Mouse (Mus musculus): ENCODE data around the gene Tmed4. TPM values are rescaled to one million over a fixed set of nuclear protein-coding genes. Genes with fewer than 3 reads are reported as not detected.

Gene Tmed4
- total and polyA plus RNA-seq, 3 experiments = 60.9 to 66.5 TPM; not detected in 1

DNA sequence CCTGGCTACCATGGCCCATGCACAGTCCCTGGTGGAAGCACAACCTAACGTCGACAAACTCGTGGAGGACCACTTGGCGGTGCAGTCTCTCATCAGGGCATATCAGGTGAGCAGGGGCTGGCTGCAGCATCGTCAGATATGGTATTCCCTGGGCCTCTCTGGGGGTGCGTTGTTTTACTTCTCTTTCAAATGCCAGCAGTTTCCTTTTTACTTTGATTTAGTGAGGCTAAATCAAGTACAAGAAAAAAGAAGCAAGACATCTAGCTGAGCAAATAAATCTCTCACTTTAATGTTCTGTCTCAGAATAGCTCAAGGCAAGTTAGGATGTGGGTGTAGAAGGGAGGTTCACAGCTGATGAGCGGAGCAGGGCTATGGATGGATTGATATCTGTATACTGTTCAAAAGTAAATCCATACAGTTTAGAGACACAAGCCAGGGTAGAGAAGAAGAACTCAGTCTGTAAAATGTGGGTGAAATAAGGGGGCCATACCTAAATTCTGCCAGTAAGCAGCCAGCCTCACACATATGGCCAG, 39.3 kb upstream of the Tmed4 start:
- H3K36me3 ChIP-seq (ENCODE audit: control insufficient read depth in 1 of 2, insufficient read depth in 2 of 2, low read length in 2 of 2) = peaks cover 5 to 35% of the 10 kb centered on the region in 2 experiments
- no peak overlapping the region for H3K27ac ChIP-seq (ENCODE audit: control insufficient read depth, low read depth, low read length)
- DNase-seq (ENCODE audit: low read depth, low spot score) = no peak
- H3K9ac ChIP-seq (ENCODE audit: control insufficient read depth, low read depth, low read length, poor library complexity, severe bottlenecking) = no peak overlapping the region
- peaks cover 2% of the 10 kb centered on the region; the same call in 1 of the 2 replicates for H3K79me2 ChIP-seq (ENCODE audit: control insufficient read depth, insufficient read depth, low read length, poor library complexity)
- H3K4me3 ChIP-seq (ENCODE audit: control insufficient read depth in 1 of 2, insufficient read depth in 1 of 2, low read depth in 2 of 2, low read length in 2 of 2) = no peak overlapping the region
- H3K27me3 ChIP-seq (ENCODE audit: control insufficient read depth in 1 of 2, insufficient read depth in 2 of 2, low read length in 2 of 2) = no peaks in the 10 kb centered on the region
- H3K4me1 ChIP-seq (ENCODE audit: control insufficient read depth in 1 of 2, insufficient read depth in 2 of 2, low read length in 2 of 2) = no peaks in the 10 kb centered on the region; a peak in 1 of 4 replicates
- H3K9me3 ChIP-seq (replicated peaks; ENCODE audit: insufficient read depth, low read length) = no peaks in the 10 kb centered on the region
- TF ChIP-seq E2F4 (IDR thresholded peaks at IDR 0.05; ENCODE audit: borderline replicate concordance, low read depth, low read length) (no peak), NRF1 (IDR thresholded peaks at IDR 0.05; ENCODE audit: insufficient read depth, low read depth, low read length, poor library complexity, severe bottlenecking) (no peak), ZC3H11A (IDR thresholded peaks at IDR 0.05; ENCODE audit: low read depth, low read length) (no peak), MAX (IDR thresholded peaks at IDR 0.05; ENCODE audit: low read length) (no peak), POLR2AphosphoS2 (IDR thresholded peaks at IDR 0.05; ENCODE audit: low read length) (no peak), BHLHE40 (IDR thresholded peaks at IDR 0.05; ENCODE audit: borderline replicate concordance, low read depth, low read length) (no peak), NELFE (IDR thresholded peaks at IDR 0.05; ENCODE audit: low read depth, low read length) (no peak)

DNA sequence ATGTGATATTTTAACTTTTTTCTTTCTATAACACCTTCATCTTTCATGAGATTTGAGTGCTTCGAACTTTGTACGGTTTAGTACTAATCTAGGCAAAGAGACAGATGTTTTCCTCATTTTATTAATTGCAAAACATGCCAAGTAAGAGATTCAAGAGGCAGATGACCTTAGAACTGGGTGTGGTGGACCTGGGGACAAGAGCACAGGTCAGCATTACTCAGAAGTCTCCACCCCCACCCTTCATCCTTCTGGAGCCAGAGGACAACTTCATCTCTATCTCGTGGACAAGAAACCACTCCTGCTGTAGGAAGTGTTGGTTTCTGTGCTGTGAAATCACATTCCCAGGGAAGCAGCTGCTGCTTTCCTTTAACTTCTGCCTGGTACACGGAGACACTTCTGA, 33.5 kb upstream of the Tmed4 start:
- Histone ChIP-seq H3K4me3 (ENCODE audit: control insufficient read depth in 1 of 2, insufficient read depth in 1 of 2, low read depth in 2 of 2, low read length in 2 of 2) (no peak overlapping the region), H3K9ac (ENCODE audit: control insufficient read depth, low read depth, low read length, poor library complexity, severe bottlenecking) (no peak overlapping the region), H3K4me1 (ENCODE audit: control insufficient read depth in 1 of 2, insufficient read depth in 2 of 2, low read length in 2 of 2) (peaks cover 0 to 3% of the 10 kb centered on the region in 2 experiments; a peak in 1 of 4 replicates), H3K27ac (ENCODE audit: control insufficient read depth, low read depth, low read length) (no peak overlapping the region), H3K9me3 (replicated peaks; ENCODE audit: insufficient read depth, low read length) (no peaks in the 10 kb centered on the region), H3K79me2 (ENCODE audit: control insufficient read depth, insufficient read depth, low read length, poor library complexity) (peaks cover 2% of the 10 kb centered on the region; the same call in 1 of the 2 replicates), H3K36me3 (ENCODE audit: control insufficient read depth in 1 of 2, insufficient read depth in 2 of 2, low read length in 2 of 2) (peaks cover 0 to 28% of the 10 kb centered on the region in 2 experiments; a peak in 3 of 4 replicates), H3K27me3 (ENCODE audit: control insufficient read depth in 1 of 2, insufficient read depth in 2 of 2, low read length in 2 of 2) (no peaks in the 10 kb centered on the region)
- DNase-seq (ENCODE audit: low read depth, low spot score) = no peak
- no peak for TF ChIP-seq NRF1 (IDR thresholded peaks at IDR 0.05; ENCODE audit: insufficient read depth, low read depth, low read length, poor library complexity, severe bottlenecking)
- TF ChIP-seq HCFC1 (IDR thresholded peaks at IDR 0.05; ENCODE audit: low read depth, low read length) = no peak

DNA sequence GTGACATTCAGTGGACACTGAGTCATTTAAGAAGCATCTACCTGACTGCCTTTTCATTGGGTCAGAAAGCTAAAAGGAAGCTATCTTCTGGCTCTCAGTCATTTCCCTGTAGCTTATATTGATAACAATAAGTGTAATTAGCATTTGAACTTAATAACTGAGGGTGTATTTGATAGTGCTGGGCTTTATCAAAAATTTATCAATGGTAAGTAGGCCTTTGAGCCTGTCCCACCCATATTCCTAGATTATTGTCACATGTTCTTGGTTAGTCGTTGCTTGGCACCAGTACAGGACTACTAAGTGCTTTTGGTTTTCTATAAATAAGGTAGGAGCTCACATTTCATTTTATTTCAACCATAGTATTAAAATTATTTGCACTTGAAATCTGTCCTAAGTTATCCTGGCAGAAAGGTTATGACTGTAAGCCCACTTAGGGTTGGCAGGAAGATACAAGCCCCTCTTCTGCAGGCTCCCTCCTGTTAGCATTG, 31.3 kb upstream of the Tmed4 start:
- H3K4me1 ChIP-seq (ENCODE audit: control insufficient read depth in 1 of 2, insufficient read depth in 2 of 2, low read length in 2 of 2) = peaks cover 0 to 3% of the 10 kb centered on the region in 2 experiments; a peak in 1 of 4 replicates
- TF ChIP-seq GATA1 (IDR thresholded peaks at IDR 0.05; ENCODE audit: low read depth, low read length) (no peak), NELFE (IDR thresholded peaks at IDR 0.05; ENCODE audit: low read depth, low read length) (no peak), UBTF (IDR thresholded peaks at IDR 0.05; ENCODE audit: borderline replicate concordance, insufficient read depth, low read depth, low read length) (no peak), CHD2 (IDR thresholded peaks at IDR 0.05; ENCODE audit: low read length) (no peak), USF1 (IDR thresholded peaks at IDR 0.05; ENCODE audit: low read depth, low read length) (peak; percentile 33; the same call in 1 of the 2 replicates), HCFC1 (IDR thresholded peaks at IDR 0.05; ENCODE audit: low read depth, low read length) (no peak), MXI1 (IDR thresholded peaks at IDR 0.05; ENCODE audit: low read depth, low read length) (0 out of 2 replicates have a peak, but pooled peaks have one; percentile 23), POLR2A (IDR thresholded peaks at IDR 0.05; ENCODE audit: control insufficient read depth in 1 of 2, insufficient read depth in 1 of 2, low read depth in 1 of 2, low read length in 2 of 2, poor library complexity in 1 of 2) (no peak), EP300 (IDR thresholded peaks at IDR 0.05; ENCODE audit: low read depth in 1 of 2, low read length in 2 of 2) (0 out of 4 replicates have a peak, but pooled peaks of 1 of the 2 experiments have one; percentile 14), TAL1 (IDR thresholded peaks at IDR 0.05; ENCODE audit: low read length) (no peak)
- peaks cover 0 to 25% of the 10 kb centered on the region in 2 experiments; a peak in 3 of 4 replicates for H3K36me3 ChIP-seq (ENCODE audit: control insufficient read depth in 1 of 2, insufficient read depth in 2 of 2, low read length in 2 of 2)
- no peak overlapping the region for H3K27ac ChIP-seq (ENCODE audit: control insufficient read depth, low read depth, low read length)
- no peak for DNase-seq (ENCODE audit: low read depth, low spot score)
- H3K79me2 ChIP-seq (ENCODE audit: control insufficient read depth, insufficient read depth, low read length, poor library complexity) = no peaks in the 10 kb centered on the region
- H3K4me3 ChIP-seq (ENCODE audit: control insufficient read depth in 1 of 2, insufficient read depth in 1 of 2, low read depth in 2 of 2, low read length in 2 of 2) = no peak overlapping the region
- no peak overlapping the region for H3K9ac ChIP-seq (ENCODE audit: control insufficient read depth, low read depth, low read length, poor library complexity, severe bottlenecking)
- no peaks in the 10 kb centered on the region for H3K9me3 ChIP-seq (replicated peaks; ENCODE audit: insufficient read depth, low read length)
- no peaks in the 10 kb centered on the region for H3K27me3 ChIP-seq (ENCODE audit: control insufficient read depth in 1 of 2, insufficient read depth in 2 of 2, low read length in 2 of 2)

Measured in MEL (cell line).